Mouse (Mus musculus) MEL (cell line): ENCODE measurements around the gene Asb4. TPM values are rescaled to one million over a fixed set of nuclear protein-coding genes. Genes with fewer than 3 reads are reported as not detected.

Experiments
- DNase-seq: peaks from one replicate; pipeline ENCODE4 v3.0.0; 2011; ENCODE audit warnings: low read depth, low spot score
- H3K27ac ChIP-seq: 2 replicates; pipeline ENCODE4 v1.5.1; 2012; ENCODE audit warnings: low read depth, mild to moderate bottlenecking, control low read depth, low read length, moderate library complexity; ENCODE audit not compliant: control insufficient read depth
- H3K27me3 ChIP-seq, 2 experiments: fragments of 150-350 bp in 1 of 2; sonication (generic) in 1 of 2; 2 replicates each; pipeline ENCODE4 v1.6.1; 2012; ENCODE audit warnings: low read length in 2 of 2, mild to moderate bottlenecking in 2 of 2, improper control_type of control experiment in 1 of 2, moderate library complexity in 1 of 2; ENCODE audit not compliant: insufficient read depth in 2 of 2, control insufficient read depth in 1 of 2
- H3K36me3 ChIP-seq, 2 experiments: 2 replicates each; pipeline ENCODE4 v1.6.1; 2012 to 2014; ENCODE audit warnings: low read length in 2 of 2, improper control_type of control experiment in 1 of 2, inconsistent platforms in 1 of 2, mild to moderate bottlenecking in 1 of 2; ENCODE audit not compliant: insufficient read depth in 2 of 2, control insufficient read depth in 1 of 2
- H3K4me1 ChIP-seq, 2 experiments: fragments of 150-350 bp in 1 of 2; sonication (generic) in 1 of 2; 2 replicates each; pipeline ENCODE4 v1.6.1; 2012; ENCODE audit warnings: low read length in 2 of 2, improper control_type of control experiment in 1 of 2, mild to moderate bottlenecking in 1 of 2; ENCODE audit not compliant: insufficient read depth in 2 of 2, control insufficient read depth in 1 of 2
- H3K4me3 ChIP-seq, 2 experiments: fragments of 150-350 bp in 1 of 2; sonication (generic) in 1 of 2; 2 replicates each; pipeline ENCODE4 v1.5.1; 2012; ENCODE audit warnings: low read depth in 2 of 2, low read length in 2 of 2, mild to moderate bottlenecking in 2 of 2, moderate library complexity in 2 of 2, control low read depth in 1 of 2, improper control_type of control experiment in 1 of 2; ENCODE audit not compliant: control insufficient read depth in 1 of 2, insufficient read depth in 1 of 2
- H3K79me2 ChIP-seq: 2 replicates; pipeline ENCODE4 v1.6.1; 2012; ENCODE audit warnings: mild to moderate bottlenecking, low read length, moderate library complexity; ENCODE audit not compliant: control insufficient read depth, poor library complexity, insufficient read depth
- H3K9ac ChIP-seq: 2 replicates; pipeline ENCODE4 v1.6.1; 2012; ENCODE audit warnings: low read depth, mild to moderate bottlenecking, control low read depth, low read length, moderate library complexity; ENCODE audit not compliant: control insufficient read depth, poor library complexity, severe bottlenecking
- H3K9me3 ChIP-seq: fragments of 150-350 bp; sonication (generic); replicated peaks from 2 replicates; pipeline ENCODE4 v1.6.1; 2012; ENCODE audit warnings: mild to moderate bottlenecking, low read length, improper control_type of control experiment, moderate library complexity; ENCODE audit not compliant: insufficient read depth
- CHD1 ChIP-seq: IDR thresholded peaks from 2 replicates; pipeline ENCODE4 v1.6.1; 2012; ENCODE audit warnings: low read depth, mild to moderate bottlenecking, inconsistent platforms, low read length, improper control_type of control experiment
- CTCF ChIP-seq, 3 experiments: IDR thresholded peaks in 2 of 3; conservative IDR thresholded peaks in 1 of 3; 2 replicates each; pipeline ENCODE4 v1.5.1; 2011 to 2012; ENCODE audit warnings: low read length in 3 of 3, low read depth in 2 of 3, mild to moderate bottlenecking in 2 of 3, improper control_type of control experiment in 1 of 3, inconsistent platforms in 1 of 3, mixed read lengths in 1 of 3, moderate library complexity in 1 of 3; ENCODE audit not compliant: control insufficient read depth in 1 of 3, insufficient read depth in 1 of 3, poor library complexity in 1 of 3, severe bottlenecking in 1 of 3
- EP300 ChIP-seq, 2 experiments: IDR thresholded peaks; 2 replicates each; pipeline ENCODE4 v1.6.1; 2011; ENCODE audit warnings: improper control_type of control experiment in 2 of 2, low read length in 2 of 2, low read depth in 1 of 2, mild to moderate bottlenecking in 1 of 2
- MAX ChIP-seq: IDR thresholded peaks from 2 replicates; pipeline ENCODE4 v1.6.1; 2011; ENCODE audit warnings: low read length, improper control_type of control experiment
- MEF2A ChIP-seq: IDR thresholded peaks from 2 replicates; pipeline ENCODE4 v1.6.1; 2014; ENCODE audit warnings: low read depth, mild to moderate bottlenecking, inconsistent platforms, low read length, improper control_type of control experiment; ENCODE audit not compliant: poor library complexity, insufficient replicate concordance, severe bottlenecking; ENCODE audit errors: extremely low read depth
- MXI1 ChIP-seq: IDR thresholded peaks from 2 replicates; pipeline ENCODE4 v1.6.1; 2011; ENCODE audit warnings: mild to moderate bottlenecking, low read depth, low read length, improper control_type of control experiment
- MYB ChIP-seq: IDR thresholded peaks from 2 replicates; pipeline ENCODE4 v1.6.1; 2011; ENCODE audit warnings: mild to moderate bottlenecking, low read depth, low read length, improper control_type of control experiment
- MYC ChIP-seq: IDR thresholded peaks from 2 replicates; pipeline ENCODE4 v1.6.1; 2011; ENCODE audit warnings: low read depth, mild to moderate bottlenecking, low read length, improper control_type of control experiment, moderate library complexity
- NELFE ChIP-seq: IDR thresholded peaks from 2 replicates; pipeline ENCODE4 v1.6.1; 2011; ENCODE audit warnings: low read depth, low read length, improper control_type of control experiment
- NRF1 ChIP-seq: IDR thresholded peaks from 2 replicates; pipeline ENCODE4 v1.6.1; 2014; ENCODE audit warnings: low read depth, mild to moderate bottlenecking, inconsistent platforms, low read length, improper control_type of control experiment, moderate library complexity; ENCODE audit not compliant: poor library complexity, insufficient read depth, severe bottlenecking
- POLR2A ChIP-seq, 2 experiments: IDR thresholded peaks; 2 replicates each; pipeline ENCODE4 v1.6.1; 2011 to 2012; ENCODE audit warnings: low read length in 2 of 2, mild to moderate bottlenecking in 2 of 2, control low read depth in 1 of 2, improper control_type of control experiment in 1 of 2, low read depth in 1 of 2, moderate library complexity in 1 of 2; ENCODE audit not compliant: control insufficient read depth in 1 of 2, insufficient read depth in 1 of 2, poor library complexity in 1 of 2
- POLR2AphosphoS5 ChIP-seq: IDR thresholded peaks from 2 replicates; pipeline ENCODE4 v1.6.1; 2012; ENCODE audit warnings: low read depth, borderline replicate concordance, mild to moderate bottlenecking, inconsistent platforms, low read length, moderate library complexity, mixed read lengths
- RCOR1 ChIP-seq: IDR thresholded peaks from 2 replicates; pipeline ENCODE4 v1.6.1; 2012; ENCODE audit warnings: low read depth, mild to moderate bottlenecking, inconsistent platforms, low read length, improper control_type of control experiment
- SIN3A ChIP-seq: IDR thresholded peaks from 2 replicates; pipeline ENCODE4 v1.6.1; 2012; ENCODE audit warnings: low read length, improper control_type of control experiment, inconsistent platforms
- TAL1 ChIP-seq: IDR thresholded peaks from 2 replicates; pipeline ENCODE4 v1.6.1; 2012; ENCODE audit warnings: mild to moderate bottlenecking, inconsistent platforms, low read length, moderate library complexity, mixed read lengths
- TCF12 ChIP-seq: IDR thresholded peaks from 2 replicates; pipeline ENCODE4 v1.6.1; 2014; ENCODE audit warnings: low read depth, mild to moderate bottlenecking, inconsistent platforms, low read length, improper control_type of control experiment, moderate library complexity
- USF2 ChIP-seq, 2 experiments: IDR thresholded peaks; 2 replicates each; pipeline ENCODE4 v1.6.1; 2011 to 2012; ENCODE audit warnings: improper control_type of control experiment in 2 of 2, low read length in 2 of 2, borderline replicate concordance in 1 of 2, inconsistent platforms in 1 of 2, low read depth in 1 of 2, mild to moderate bottlenecking in 1 of 2; ENCODE audit not compliant: insufficient read depth in 1 of 2
- ZNF384 ChIP-seq: IDR thresholded peaks from 2 replicates; pipeline ENCODE4 v1.6.1; 2012; ENCODE audit warnings: low read depth, mild to moderate bottlenecking, inconsistent platforms, low read length, improper control_type of control experiment
- polyA plus RNA-seq, 2 experiments: library from polyadenylated mRNA; stranded (reverse) in 1 of 2; unstranded in 1 of 2; fragments of >175 nt in 1 of 2; fragments of >200 nt in 1 of 2; gene quantifications; 2 replicates each; pipeline versions ENCODE4 v1.2.1 to v1.2.4; 2012; ENCODE audit warnings: low replicate concordance in 2 of 2, low read depth in 1 of 2; ENCODE audit not compliant: insufficient read length in 2 of 2, insufficient read depth in 1 of 2, missing spikeins in 1 of 2
- total RNA-seq: library from RNA; depleted of rRNA; stranded (reverse); fragments of 300-350 nt; gene quantifications from 2 replicates; pipeline ENCODE4 v1.2.3, GENCODE M21; 2012

Asb4 gene
- total and polyA plus RNA-seq, 3 experiments, result not detected

- Histone ChIP-seq H3K27me3 (peaks cover 0 to 1% of the 10 kb centered on the region in 2 experiments; a peak in 1 of 4 replicates), H3K36me3 (no peaks in the 10 kb centered on the region; a peak in 1 of 4 replicates), H3K9me3 (no peaks in the 10 kb centered on the region), H3K4me1 (no peaks in the 10 kb centered on the region), H3K4me3 (no peak overlapping the region), H3K27ac (no peak overlapping the region), H3K9ac (no peak overlapping the region), H3K79me2 (no peaks in the 10 kb centered on the region)
- TF ChIP-seq SIN3A (no peak), MYC (no peak), ZNF384 (no peak), TAL1 (no peak), MEF2A (no peak), EP300 (IDR thresholded peaks at IDR 0.05; ENCODE audit: low read depth in 1 of 2, low read length in 2 of 2) (no peak), RCOR1 (no peak), CTCF (IDR thresholded peaks at IDR 0.05 in 2 of 3, conservative IDR thresholded peaks at IDR 0.05 in 1 of 3; ENCODE audit: control insufficient read depth in 1 of 3, insufficient read depth in 1 of 3, low read depth in 2 of 3, low read length in 3 of 3, poor library complexity in 1 of 3, severe bottlenecking in 1 of 3) (no peak), USF2 (IDR thresholded peaks at IDR 0.05; ENCODE audit: borderline replicate concordance in 1 of 2, insufficient read depth in 1 of 2, low read depth in 1 of 2, low read length in 2 of 2) (no peak), CHD1 (no peak), POLR2AphosphoS5 (no peak)
- no peak for DNase-seq
Measured at GRCm38 (mm10) chr6:5449878-5450277, 66.7 kb downstream of the Asb4 start.

GRCm38 (mm10) chr6:5455836-5456235, 72.7 kb downstream of the Asb4 start:
- Histone ChIP-seq H3K27ac (no peak overlapping the region), H3K4me1 (no peaks in the 10 kb centered on the region), H3K79me2 (no peaks in the 10 kb centered on the region), H3K9ac (no peak overlapping the region), H3K9me3 (no peaks in the 10 kb centered on the region), H3K4me3 (no peak overlapping the region), H3K27me3 (peaks cover 0 to 3% of the 10 kb centered on the region in 2 experiments; a peak in 2 of 4 replicates), H3K36me3 (no peaks in the 10 kb centered on the region)
- no peak for DNase-seq
- no peak for TF ChIP-seq SIN3A
- TF ChIP-seq NELFE, result no peak
- no peak for TF ChIP-seq TCF12
- TF ChIP-seq MYB, result no peak
- TF ChIP-seq NRF1, result no peak
- no peak for TF ChIP-seq POLR2A (IDR thresholded peaks at IDR 0.05; ENCODE audit: control insufficient read depth in 1 of 2, insufficient read depth in 1 of 2, low read depth in 1 of 2, low read length in 2 of 2, poor library complexity in 1 of 2)
- no peak for TF ChIP-seq MXI1
- no peak for TF ChIP-seq MYC
- TF ChIP-seq MAX, result no peak
- TF ChIP-seq POLR2AphosphoS5, result no peak
- TF ChIP-seq USF2 (IDR thresholded peaks at IDR 0.05; ENCODE audit: borderline replicate concordance in 1 of 2, insufficient read depth in 1 of 2, low read depth in 1 of 2, low read length in 2 of 2), result no peak
- TF ChIP-seq EP300 (IDR thresholded peaks at IDR 0.05; ENCODE audit: low read depth in 1 of 2, low read length in 2 of 2), result no peak
